Mouse (Mus musculus) right cerebral cortex, postnatal 10 days (tissue): ENCODE data around the gene Cfap69.
"Not testable (repeated sequence)": the region's sequence is repeated elsewhere in the genome, so short reads cannot be mapped to it uniquely, and the experiment has no call there.

Experiments
- DNase-seq, 2 experiments: peaks; one replicate each; pipeline ENCODE4 v3.0.0; 2021; ENCODE audit warnings: low spot score in 2 of 2

Gene Cfap69

DNA sequence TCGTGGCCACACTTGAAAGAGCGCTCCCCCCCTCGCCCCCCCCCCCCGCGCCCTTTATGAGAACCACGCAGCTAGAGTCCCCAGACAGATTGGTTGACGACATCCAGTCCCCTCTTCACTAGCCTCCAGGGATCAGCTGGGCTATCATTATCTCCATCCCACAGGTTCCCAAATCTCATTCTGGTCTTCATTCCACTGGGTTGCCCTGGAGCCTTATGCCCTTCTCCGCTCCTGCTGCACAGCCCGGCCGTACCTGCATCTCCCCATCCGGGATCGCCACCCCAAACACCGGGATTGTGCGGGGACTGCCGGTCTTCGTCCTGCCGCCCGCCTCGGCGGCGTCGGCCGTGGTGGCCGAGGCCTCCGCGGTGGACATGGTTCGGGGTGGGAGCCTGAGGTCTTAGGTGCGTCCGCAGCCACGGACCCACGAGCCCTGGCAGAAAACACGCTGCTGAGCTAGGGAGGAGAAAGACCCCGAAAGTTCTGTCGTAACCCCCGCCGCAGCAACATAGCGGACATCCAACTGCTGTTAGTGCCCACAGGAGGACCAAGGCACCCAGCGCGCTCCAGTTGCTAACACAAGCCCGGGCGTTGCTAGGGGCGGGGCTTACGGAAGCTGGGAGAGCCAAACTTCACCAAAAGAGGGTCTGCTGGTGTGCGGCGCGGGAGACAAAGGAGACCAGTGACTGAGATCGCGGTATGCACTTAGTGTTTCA lies at the start of gene Cfap69:
TSS of gene Cfap69 (minus strand) at position 585 of the 716 bp plus-strand sequence.
- DNase-seq, result peak; percentile 94

DNA sequence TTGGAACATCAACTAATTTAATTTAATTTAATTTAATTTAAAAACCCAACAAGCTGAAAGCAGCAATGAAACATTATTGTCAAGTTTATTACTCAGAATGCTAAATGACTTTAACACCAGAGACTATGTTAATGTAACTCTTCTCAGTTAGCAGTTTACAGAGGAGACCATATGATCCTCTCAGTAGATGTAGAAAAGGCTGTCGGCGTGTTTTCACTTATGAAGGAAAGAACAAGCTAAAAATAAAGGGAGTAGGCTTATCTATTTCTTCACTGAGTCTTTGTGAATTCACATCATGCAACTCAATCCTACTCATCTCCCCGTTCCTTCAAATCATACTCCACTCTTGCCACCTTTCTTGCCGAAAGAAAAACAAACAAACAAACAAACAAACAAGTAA lies 47.0 kb upstream of the Cfap69 start:
- DNase-seq, result no peak

DNA sequence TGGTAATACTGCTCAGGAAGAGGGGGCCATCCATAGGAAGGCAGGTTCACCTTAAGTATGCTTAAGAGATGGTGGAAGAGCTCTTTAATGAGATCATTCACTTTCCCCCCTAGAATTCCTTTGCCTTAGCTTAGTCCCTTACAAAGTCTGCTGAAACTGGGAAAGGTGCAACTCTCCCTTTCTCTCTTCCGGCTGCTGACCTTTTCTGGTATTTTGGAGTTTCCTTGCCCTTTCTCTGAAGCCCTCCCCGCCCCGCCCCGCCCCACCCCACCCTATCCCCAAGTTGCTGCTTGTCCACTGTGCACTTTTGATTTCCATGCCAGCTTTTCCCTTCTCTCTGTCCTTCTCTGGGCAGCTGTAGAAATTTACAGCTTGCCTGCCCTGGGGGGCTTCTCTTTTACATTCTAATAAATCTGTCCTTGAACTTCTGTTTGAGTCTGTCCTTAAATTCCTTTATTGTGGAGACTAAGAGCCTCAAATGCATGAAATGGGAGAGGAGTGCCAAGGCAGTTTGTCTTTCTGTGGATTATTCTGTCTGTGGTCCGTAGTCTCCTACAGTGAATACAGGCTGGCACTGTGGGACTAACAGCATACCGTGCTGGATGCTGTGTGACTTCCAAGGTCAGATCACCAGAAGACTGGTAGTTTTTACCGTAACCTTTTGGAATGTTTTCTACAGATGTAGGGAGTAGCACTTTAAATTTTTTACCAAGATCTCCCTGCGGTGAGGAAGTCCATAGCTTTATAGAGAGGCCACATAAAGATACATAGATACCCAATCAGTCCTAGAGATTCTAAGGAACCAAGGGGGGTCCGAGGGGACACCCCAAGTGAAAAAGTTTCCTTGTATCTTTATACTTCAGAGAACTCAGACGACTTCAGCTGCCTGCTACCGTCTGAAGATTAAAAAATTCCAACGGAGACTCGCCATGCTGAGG lies 43.6 kb upstream of the Cfap69 start:
- no peak for DNase-seq

- no peak for DNase-seq
Observed at GRCm38 (mm10) chr5:5705019-5705418, 41.0 kb upstream of the Cfap69 start.

- no peak for DNase-seq
Observed at GRCm38 (mm10) chr5:5700386-5700785, 36.3 kb upstream of the Cfap69 start.

- no peak for DNase-seq
Observed at GRCm38 (mm10) chr5:5698830-5699229, 34.8 kb upstream of the Cfap69 start.

DNA sequence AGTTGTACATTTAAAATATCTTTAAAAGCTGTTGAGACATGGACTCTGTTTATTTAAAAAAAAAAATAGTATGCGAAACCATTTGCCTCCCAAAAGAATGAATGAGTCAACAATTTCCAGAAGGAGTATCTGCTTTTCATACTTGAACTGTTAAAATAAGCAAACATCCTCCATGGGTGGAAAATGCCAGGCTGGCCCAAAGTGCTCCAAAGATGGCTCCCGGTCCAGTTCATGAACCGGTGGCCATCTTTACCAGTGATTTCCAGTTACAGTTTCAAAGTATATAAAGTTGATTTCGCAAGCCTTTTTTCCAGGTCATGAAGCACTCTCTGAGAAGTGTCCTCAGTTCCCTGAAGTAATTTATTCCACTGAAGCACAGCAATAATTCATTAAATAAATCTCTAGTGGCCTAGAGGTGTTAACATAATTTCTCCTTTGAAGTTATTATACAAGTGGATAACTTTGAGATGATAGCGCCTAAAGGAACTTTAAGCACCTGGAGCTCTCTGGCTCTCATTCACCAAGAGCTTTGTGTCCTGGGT lies 31.4 kb upstream of the Cfap69 start:
- no peak for DNase-seq

- peak; percentile 34 to 58 for DNase-seq
Observed at GRCm38 (mm10) chr5:5693956-5694653, 30.1 kb upstream of the Cfap69 start, which contains the start of gene Steap2. Steap2 (minus strand) TSS chr5:5694578.

- DNase-seq, result no peak
Observed at GRCm38 (mm10) chr5:5693541-5693955, 29.5 kb upstream of the Cfap69 start.

DNA sequence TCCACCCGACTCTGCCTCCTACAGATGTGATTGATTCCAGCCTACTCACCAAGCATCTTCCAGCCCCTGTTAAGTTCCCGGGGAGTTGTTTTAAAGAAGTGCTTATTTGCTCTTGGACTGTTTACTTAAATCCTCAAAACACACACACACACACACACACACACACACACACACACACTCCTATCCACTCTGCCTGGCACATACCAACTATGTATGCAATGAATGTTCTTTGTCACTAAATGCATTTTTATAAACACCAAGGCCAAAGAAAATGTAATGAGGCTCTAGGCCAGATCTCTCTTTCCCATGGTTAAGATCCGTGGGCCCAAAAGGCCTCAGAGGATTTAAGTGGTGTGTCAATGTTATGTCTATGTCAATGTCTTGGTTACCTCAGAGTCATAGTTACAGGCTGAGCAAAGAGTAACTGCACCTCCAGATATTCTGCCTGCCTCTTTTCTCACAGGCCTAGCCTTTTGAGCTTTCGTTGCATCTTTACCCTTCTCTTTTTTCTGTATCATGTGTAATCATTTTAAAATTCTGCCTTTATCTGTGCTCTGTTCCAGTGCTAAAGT lies 28.2 kb upstream of the Cfap69 start:
- DNase-seq, result no peak

- no peak for DNase-seq
Observed at GRCm38 (mm10) chr5:5688945-5689540, 25.0 kb upstream of the Cfap69 start.

DNA sequence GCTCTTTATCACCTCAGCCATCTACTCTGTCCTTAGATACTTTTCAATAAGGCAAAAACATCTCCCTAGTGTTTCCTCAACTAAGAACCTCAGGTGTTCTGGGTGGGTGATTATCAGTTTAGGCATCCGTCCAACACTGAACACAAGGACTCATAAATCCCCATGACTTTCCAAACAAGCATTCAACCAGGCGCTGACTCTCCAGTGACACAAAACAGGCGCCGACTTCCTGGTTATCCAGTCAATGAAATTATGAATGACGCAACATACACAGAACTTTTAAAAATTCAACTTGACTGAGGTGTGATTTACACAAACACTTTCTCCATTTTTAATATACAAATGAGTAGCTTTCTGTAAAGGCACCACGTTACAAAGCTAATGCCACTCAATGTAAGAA lies 24.2 kb upstream of the Cfap69 start:
- no peak for DNase-seq

- no peak for DNase-seq
Observed at GRCm38 (mm10) chr5:5686973-5687372, 22.9 kb upstream of the Cfap69 start.

GRCm38 (mm10) chr5:5684946-5685345 lies 20.9 kb upstream of the Cfap69 start:
- not testable (repeated sequence) for DNase-seq

DNA sequence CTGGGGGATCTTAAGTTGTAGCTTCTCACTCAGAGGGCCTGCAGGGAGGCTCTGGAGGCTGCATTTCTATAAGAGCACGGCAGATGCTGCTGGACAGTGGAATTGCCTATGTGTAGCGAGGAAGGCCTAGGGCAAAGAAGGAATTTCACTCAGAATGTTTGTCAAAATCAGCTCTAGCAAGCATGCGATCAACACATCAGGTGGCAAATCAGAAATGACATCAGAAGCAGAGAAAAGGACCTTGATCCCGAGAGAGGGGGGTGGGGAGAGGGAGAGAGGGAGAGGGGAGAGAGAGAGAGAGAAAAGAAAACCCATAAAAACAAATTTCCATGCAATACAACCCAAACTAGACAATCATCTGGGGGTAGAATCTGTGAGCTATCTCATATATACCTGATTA lies 19.3 kb upstream of the Cfap69 start:
- no peak for DNase-seq

- no peak for DNase-seq
Observed at GRCm38 (mm10) chr5:5679459-5679858, 15.4 kb upstream of the Cfap69 start.

- DNase-seq, result no peak
Observed at GRCm38 (mm10) chr5:5676082-5676481, 12.0 kb upstream of the Cfap69 start.

DNA sequence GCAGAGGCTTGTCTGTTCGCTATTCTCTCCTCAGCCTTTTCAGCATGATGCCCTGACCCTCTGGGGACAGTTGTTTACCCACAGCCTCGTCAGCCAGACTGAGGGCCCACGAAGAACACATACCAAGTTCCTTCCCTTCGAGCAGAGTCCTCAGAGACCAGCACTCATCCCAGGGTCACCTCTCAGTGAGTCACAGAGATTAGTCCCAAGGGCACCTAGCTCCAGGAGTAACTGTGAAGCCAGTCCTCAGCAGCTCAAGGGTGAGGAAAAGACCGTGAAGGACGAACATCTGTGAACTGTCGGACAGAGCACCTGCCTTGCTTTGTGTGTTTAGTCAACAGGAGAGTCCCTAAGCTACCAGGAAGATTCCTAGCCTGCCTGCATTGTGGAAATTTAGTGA lies 4.9 kb upstream of the Cfap69 start:
- DNase-seq, result no peak

- no peak for DNase-seq
Observed at GRCm38 (mm10) chr5:5664371-5664926, 410 bp upstream of the Cfap69 start.

DNA sequence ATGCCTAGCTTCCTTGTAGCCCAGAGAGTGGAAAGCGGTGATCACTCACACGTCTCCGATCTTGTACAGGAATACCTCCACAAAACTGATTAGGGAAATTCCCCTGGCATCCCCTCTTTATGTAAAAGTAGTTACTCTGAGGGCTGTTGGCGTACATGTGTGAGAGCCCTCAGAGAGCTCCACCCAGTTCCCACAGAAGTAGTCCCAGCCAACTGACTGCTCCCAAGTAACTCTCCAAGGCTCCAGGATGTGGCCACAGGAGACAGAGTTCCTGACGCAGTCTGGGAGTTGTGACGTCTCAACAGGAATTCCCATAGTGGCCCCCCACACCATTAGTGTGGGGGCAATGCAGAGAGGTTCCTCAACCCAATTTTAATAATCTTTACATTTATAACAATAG lies 982 bp downstream of the Cfap69 start:
- no peak for DNase-seq

- no peak for DNase-seq
Observed at GRCm38 (mm10) chr5:5658680-5659079, 5.4 kb downstream of the Cfap69 start.
